Mouse (Mus musculus): Measurements from ENCODE around the gene Esyt1.

Gene Esyt1

GRCm38 (mm10) chr10:128487861-128488712 lies 37.6 kb downstream of the Esyt1 start:
- DNase-seq (ENCODE audit: low spot score), result no peak

GRCm38 (mm10) chr10:128486370-128486769 lies 39.3 kb downstream of the Esyt1 start:
- no peak for DNase-seq (ENCODE audit: low spot score)

- DNase-seq (ENCODE audit: low spot score), result no peak
Observed at GRCm38 (mm10) chr10:128474366-128474765, 51.3 kb downstream of the Esyt1 start.

GRCm38 (mm10) chr10:128460270-128460630 lies 65.4 kb downstream of the Esyt1 start:
- DNase-seq (ENCODE audit: low spot score), result no peak
